Mouse (Mus musculus) ovary, postnatal 36 days (tissue): ENCODE measurements around the gene Ktn1.

Experiments used
- DNase-seq: peaks from one replicate; pipeline ENCODE4 v3.0.0; 2022; ENCODE audit warnings: low spot score, mixed read lengths

Ktn1 gene

DNA sequence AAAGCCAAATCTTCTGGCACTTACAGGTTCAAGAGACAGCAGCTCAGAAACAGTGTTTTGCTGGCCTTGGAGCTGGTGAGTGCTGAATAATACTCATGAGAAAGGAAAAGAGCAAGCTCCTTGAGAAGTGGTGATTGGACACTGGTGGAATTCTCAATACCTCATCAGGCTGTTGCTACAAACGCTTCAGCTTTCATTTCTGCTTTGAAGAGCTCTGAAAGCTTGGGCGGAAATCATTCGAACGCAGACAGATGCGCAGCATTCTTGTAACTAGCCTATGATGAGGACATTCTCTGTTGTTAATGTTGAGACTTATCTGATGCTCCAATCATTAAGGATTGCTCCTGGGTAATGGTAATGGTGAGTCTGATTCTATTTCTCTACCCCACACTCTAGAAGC lies at the start of gene Ktn1:
Gene Ktn1 (plus strand): TSS at position 231 of the 400 bp plus-strand sequence.
- no peak for DNase-seq

DNA sequence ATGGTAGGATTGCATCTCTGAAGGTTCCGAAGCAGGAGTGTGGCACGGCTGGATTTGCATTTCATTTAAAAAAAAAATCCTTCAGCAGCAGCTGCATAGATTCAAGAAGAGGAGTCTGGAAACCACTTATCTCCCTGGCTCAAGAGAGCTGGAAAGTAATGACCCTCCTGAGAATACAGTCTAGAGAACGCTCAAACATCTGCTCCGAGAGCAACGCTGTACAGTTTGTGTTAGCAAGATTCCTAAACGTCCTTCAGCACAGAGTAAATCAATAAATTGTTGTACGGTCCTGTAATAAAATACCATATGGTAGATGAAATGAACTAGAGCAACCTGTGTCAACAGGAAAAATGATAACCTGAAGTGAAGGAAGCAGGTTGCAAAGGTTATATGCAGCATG lies 35.0 kb upstream of the Ktn1 start:
- DNase-seq = no peak

DNA sequence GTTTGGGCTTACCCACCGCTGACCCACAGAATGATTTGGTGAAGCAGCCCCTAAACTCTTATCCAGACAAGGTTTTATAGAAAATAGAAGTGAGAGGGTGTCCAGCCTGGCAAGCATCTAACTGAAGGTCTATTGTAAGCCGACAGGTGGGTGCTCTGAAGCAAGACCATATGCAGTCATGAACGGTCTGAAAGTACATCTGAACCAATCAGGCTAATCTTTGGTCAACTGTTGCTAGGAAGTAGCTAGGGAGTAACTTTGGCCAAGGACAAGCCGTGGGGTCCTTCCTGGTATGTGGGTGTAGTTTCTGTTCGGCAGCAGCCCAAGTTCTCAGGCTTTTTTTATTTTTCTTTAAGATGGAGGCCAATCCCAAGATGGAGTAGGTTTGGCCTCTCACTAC lies 29.4 kb upstream of the Ktn1 start:
- no peak for DNase-seq

DNA sequence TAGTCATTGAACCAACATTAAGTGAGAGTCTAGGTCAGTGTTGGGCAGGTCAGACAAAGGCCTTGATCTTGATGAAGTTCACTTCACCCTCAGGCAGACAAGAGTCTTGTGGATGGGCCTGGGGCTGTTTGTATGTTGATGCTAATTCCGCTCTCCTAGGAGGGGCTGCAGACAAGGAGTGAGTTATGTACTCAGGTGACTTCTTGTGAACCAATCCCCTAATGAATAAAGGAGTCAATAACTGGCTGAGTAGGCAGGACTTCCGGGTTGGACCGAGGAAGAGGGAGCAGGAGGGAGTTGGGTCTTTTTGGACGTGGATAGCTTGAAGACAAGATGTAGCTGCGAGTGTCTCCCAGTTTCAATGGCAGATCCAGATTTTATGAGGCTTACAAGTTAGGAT lies 26.3 kb upstream of the Ktn1 start:
- DNase-seq = no peak

DNA sequence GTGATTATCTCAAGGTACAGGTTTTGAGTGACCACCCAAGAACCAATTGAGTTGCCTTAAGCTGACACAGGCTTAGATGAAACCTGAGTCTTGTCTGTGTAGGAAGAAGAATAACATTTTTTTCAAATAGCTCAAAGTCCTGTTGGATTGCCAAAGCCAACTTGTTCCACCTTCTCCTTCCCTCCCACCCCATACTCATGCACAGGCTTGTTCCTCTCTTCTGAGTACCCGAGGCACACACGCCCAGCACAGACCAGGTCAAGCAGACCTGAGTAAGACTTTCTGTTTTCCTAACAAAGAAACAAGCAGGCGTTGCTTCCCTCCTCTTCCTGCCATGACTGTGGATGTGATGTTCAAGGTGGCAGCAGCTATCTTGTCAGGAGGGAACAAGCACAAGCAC lies 23.4 kb upstream of the Ktn1 start:
- DNase-seq = no peak

DNA sequence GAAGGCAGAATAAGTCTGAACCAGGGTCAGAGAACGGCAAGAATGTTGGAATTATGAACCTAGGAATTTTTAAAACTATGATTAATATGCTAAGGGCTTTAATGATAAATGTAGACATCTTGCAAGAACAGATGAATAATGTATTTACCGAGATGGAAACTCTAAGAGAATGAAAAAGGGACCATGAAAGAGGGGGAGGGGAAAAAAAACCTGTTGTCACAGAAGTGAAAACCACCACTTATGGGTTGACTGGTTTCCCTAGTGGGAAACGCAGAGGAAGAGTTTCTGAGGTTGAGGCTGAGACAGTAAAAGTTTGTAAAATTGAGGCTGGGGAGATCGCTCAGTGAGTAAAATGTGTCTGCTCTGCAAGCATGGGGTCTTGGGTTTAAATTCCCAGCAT lies 22.1 kb upstream of the Ktn1 start:
- DNase-seq = no peak

DNA sequence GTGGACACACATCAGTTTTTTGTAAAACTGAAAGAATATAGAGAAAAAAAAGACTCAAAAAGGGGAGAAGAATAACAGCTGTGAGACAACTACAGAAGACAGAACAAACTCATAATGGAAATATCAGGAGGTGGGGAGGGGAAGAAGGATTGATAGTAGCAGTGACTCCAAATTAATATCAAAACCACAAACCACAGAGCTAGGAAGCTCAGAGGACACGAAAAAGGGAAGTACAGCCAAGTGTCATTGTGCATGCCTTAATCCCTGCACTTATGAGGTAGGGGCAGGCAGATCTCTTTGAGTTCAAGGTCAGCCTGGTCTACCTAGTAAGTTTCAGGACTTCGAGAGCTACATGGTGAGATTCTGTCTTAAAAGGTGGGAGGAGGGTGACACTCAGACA lies 21.4 kb upstream of the Ktn1 start:
- DNase-seq = no peak

DNA sequence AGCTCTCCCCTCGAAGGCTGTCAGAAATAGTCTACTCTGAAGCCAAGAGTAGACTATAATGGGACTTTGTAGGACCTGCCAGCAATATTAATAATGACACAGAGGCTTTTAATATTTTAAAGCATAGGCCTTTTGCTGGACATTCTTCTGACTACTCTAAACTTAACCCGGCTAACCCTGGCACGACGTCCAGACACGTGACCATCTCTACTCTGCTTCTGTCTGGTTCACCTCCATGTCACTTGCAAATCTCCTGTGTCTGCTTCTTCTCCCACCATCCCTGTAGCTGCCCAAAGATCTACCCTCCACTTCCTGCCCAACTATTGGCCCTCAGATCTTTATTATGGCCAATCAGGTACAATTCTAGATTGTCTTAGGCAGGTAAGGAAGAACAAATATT lies 20.9 kb upstream of the Ktn1 start:
- no peak for DNase-seq

DNA sequence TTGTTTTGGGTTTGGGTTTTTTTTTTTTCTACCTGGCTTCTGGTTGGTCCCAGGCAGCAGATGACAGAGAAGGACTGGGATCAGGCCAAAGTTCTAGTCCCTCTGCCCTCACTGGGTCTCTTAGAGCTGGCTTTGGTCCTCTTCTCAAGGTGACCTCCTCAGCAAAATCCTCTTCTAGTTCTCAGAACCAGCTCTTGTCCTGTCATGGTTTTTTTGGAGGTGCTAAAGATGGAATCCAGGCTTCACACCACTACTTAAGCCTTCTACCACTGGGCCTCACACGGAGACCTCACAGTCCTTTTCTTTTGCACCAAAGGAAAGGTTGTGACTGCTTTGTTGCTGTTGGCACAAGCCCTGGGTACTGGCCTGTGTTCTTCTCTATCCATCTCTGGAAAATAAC lies 15.8 kb upstream of the Ktn1 start:
- no peak for DNase-seq

DNA sequence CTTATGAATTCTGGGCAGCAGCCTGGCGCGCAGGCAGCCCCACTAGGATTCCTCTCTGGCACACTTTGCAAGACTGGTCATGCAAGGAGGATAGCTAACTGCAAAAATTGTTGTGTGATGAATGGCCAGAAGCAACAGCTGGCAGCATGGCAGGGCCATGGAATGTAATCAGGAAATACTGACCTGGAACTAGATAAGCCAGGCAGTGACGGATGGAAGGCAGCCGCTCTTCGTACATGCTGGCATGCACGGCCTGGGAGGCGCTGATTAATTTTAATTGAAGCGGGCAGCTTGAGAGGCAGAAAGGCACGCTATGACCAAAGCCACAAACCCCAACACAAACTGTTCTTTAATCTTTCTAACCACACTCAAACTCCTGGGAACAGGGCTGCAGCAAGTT lies 13.8 kb upstream of the Ktn1 start:
- DNase-seq = no peak

DNA sequence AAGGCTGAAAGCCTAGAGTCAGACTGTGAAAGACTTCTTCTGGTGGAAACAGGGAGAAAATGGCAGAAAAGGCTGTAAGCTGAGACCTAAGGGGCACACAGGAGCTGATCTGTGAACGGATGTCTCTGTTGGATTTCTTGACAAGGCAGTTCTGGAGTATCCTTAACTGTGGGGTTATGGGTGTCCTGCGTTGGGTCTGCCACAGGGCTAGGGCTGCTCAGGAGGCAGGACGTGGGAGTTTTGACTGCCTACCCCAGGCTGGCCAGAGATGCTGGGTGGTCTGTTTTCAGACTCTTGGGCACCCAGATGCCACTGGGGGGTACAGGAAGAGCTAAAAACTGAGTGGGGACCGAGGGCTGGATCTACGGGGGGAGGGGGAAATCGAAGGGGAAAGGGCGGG lies 13.4 kb upstream of the Ktn1 start:
- no peak for DNase-seq

DNA sequence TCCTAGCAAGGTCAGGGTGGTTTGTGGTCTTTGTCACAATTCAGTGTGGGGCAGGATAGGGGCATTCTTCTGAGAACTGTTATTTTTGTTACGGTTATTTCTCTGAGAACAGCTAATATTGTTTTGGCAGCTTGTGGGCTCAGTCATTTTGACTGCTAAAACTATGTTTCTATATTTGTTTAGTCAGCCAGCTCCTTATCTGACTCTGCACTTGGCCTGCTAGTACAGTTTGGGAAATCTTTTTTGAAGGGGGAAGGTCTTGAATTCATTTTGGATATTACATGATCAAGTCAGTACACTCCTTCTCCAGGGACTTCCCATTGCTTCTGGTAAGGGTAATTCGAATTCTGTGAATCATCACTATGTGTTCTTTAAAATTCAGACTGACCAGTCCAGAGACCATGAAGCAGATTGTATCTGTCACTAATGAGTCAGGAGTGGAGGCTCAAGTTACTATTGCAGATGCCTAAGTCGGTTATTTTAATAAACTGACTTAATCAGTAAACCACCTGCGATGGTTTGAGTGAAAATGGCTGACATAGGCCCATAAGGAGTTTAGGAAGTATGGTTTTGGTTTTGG lies 9.8 kb upstream of the Ktn1 start:
- DNase-seq = no peak

DNA sequence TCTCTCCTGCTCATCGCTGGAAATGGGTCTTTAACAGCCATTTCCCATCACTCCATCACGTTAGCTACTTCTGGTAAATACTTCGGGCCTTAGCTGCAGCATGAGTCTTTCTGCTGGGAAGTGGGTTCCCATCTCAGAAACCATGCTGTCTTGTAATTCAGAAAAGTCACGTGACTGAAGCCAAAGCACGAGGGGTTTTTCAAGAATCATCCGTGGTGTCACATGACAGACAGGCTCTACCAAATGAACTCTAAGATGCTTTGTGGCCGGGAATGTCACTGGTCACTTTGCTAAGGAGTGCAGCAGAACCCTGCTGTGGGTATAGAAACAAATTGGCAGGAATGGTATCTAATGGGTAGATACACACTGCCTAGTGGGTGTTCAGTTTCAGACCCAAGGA lies 2.6 kb upstream of the Ktn1 start:
- DNase-seq = no peak

DNA sequence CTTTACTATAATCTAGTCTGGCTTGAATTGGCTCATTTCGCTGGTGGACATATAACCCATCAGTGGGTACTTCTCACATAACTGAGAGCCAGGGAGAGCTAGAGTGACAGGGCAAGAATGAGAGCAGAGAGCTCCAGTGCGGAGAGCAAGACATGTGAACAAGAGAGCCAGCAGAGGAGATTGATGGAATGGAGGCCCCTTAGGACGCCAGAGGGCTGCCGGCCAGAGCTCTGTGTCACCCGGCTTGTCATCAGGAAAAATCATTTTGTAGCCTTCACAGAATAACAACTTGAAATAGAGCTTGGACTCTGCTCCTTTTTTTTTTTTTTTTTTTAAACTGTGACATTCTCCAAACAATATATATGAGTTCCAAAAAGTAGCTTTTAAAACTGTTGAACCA lies 2.0 kb upstream of the Ktn1 start:
- DNase-seq = no peak

DNA sequence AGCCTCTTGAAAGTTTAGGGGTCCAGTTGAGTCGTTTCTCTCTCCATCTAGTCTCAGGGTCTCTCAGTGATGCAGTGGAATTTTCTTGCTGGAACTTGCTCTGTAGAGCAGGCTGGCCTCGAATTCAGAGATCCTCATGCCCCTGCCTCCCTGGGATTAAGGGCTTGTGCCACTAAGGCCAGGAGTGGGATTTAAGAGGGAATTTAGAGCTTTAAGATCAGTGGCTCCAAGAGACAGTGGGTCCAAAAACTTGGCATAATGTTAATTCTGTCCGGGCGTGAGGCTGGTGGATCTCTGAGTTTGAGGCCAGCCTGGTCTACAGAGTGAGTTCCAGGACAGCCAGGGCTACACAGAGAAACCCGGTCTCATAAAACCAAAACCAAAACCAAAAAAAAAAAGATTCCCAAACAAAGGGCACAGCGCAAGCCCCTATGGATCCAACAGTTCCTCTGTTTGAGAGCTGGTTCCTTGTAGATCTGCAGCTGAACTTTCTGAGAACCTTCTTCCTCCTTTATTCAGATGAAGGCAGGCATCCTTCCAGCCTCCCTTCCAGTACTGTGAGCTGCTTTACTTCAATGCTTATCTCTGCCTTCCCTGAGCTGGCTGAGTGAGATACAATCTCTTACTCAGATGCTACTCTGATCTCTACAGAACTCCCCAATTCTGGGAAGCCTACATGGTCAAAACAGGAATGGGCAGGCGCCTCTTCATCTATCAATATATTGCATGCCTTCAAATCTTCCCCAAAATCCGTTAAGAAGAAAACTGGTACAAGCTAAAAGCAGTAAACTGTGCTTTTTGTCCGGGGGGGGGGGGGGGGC lies 1.3 kb upstream of the Ktn1 start:
- no peak for DNase-seq

DNA sequence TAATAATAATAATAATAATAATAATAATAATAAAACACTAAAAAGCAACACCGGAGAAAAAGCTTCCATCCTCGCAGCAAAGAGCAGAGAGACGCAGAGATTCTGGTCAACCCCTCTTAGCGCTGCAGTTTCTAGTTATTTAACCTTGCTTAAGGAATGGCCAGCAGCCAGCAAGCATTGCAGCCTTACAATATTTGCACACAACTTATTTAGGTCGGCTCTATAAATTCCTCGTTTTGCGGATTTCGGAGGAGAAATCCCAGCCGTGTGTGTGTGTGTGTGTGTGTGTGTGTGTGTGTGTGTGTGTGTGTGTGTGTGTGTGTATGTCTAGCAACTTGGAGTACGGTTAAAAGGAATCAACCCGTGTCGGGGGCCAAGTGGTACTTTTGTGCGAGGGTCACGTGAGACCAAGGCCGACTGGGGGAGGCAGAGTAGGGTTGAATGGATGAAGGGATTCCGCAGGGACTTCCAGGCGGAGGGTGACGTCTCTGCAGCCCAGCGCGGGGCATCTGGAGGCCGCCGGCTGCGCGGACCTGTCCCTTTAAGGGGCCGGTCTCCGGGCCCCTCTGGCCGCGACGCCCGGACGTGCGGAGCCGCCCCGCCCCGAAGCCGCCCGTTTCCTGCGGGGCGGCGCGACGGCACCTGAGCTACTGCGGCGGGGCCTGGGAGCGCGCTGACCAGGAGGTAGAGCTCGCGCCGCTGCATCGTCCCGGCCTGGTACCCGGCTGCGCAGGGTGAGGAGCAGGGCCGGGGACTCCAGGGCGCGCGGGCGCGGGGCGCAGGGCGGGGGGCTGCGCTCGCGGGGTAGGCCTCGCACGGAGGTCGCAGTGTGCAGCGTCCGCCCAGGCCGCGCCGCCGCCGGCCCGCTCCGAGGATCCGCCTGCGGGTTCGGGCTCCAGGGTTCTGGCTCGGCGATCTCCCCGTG lies 720 bp downstream of the Ktn1 start:
- DNase-seq = peak; percentile 85

DNA sequence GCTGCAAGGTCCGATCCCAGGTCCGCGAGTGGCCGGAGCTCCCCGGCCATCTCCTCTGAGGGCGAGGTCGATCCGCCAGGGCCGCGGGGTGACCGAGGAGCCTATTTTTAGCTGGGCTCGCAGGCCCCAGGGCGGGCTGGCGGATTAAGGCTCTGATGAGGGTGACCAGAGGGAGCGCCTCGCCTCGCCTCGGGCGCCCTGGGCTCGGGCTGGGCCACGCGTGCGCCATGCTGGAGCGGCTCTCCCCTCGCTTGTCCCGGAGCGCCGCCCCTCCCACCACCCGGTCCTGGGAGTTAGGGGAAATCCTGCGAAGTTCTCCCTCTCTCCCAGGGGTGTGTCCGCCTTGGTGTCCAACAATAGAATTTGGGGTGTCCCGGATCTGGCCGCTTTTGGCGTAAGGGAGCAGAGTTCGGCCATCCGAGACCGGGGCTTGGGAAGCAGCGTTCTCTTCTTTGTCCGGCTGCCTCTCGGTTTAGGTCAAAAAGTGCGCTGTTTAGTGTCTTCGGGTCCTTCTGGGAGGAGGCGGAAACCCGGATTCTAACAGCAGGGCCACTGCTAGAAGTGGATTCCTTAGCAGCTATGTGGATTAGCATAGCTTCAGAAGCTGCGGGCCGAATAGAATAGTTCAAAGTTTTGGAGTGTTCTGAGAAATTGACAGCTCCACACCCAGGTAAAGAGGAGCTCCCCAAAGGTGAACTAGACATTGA lies 1.5 kb downstream of the Ktn1 start:
- peak; percentile 64 for DNase-seq

DNA sequence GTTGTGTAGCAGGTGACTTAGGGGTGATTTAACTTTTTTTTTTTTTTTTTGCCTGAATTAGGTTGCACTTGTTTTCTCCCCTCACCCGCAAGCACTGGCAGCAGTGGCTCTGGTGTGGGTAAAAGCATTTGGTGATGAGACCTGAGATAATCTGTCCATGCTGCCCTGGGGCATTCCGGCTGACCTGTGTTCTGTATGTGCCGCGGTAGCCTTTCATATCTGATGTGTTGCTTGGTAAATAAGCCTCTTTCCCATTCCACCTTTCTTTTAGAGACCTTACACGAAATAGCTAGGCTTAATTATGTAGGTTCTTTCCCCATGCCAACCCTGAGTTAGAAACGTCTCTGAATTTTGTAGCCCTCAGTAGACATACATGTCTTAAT lies 2.1 kb downstream of the Ktn1 start:
- no peak for DNase-seq

DNA sequence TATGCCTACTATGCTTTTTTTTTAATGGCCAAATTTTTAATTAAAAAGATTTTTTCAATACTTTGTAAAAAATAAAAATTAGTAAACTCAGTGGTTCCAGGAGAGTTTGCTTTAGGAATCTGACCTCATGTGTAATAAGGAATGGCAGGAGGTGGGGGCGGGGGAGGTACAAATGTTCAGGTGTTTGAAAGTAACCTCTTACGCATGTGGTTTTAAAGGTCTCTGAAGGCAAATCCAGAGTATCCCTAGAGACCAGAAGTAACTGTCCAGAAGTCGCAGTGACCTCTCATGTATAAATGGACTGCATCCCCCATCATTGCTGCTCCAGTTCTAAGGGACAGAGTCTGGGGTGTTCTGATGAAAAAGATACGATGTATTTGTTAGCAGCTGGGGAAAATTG lies 3.0 kb downstream of the Ktn1 start:
- DNase-seq = no peak

DNA sequence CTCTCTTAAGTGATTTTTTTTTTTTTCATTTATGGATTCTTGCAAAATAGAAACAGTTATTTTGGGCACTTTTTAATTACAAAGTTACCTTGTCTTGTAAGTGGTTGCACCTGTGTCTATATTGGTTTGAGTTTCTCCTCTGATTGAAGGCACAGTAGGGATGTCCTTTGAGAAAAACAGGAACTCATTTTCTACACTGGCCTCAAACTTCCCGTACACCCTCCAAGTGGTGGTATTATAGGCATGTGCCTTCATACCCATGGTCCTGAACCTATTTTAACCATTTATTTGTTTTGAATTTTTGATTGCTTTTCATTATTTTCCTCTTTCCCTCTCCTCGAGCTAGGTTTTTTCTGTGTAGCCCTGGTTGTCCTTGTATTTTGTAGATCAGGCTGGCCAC lies 7.2 kb downstream of the Ktn1 start:
- no peak for DNase-seq

DNA sequence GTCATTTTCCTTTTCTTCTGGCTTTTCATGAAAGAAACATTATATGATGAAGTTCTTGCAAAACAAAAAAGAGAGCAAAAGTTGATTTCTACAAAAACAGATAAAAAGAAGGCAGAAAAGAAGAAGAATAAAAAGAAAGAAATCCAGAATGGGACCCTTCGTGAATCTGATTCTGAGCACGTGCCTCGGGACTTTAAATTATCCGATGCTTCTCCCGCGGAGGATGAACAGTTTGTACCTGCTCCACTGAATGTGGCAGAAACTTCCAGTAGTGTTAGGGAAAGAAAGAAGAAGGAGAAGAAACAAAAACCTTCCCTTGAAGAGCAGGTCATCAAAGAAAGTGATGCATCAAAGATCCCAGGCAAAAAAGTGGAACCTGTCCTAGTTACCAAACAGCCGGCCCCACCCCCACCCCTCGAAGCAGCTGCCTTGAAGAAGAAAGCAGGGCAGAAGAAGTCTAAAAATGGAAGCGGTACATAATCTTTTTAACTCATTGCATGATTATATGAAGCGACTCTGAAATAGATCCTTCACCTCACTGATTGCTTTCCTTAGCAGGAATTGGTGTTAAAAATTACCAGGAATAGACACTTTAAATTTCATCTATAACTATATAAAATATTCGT lies 15.7 kb downstream of the Ktn1 start:
- no peak for DNase-seq

DNA sequence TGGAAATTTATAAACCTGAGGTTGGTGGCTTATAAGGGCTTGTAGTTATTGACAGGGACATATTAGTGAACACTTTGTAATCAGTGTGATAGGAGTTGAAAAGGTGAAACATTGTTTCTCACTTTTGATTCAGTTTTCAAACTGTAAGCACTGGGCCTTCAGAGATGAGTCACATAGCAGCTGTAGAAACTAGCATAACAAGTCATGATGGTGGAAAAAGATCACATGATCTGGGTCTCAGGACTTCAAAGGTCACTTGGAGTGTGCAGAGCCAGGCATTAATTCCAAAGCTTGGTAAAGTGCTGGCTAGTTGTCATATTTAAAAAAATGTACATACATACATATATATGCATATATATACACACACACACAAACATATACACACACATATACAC lies 16.2 kb downstream of the Ktn1 start:
- DNase-seq = no peak
